Mouse (Mus musculus) cerebellum, adult 9-11 months (tissue): ENCODE measurements around the gene Elf1.
A peak's percentile ranks its signal among the peaks of the same experiment; 100 is the strongest.
"Not testable (repeated sequence)": the region's sequence is repeated elsewhere in the genome, so short reads cannot be mapped to it uniquely, and the experiment has no call there.

Source experiments
- DNase-seq: peaks from one replicate; pipeline ENCODE4 v3.0.0; 2022

Elf1 gene

GRCm38 (mm10) chr14:79480624-79481338 lies at the start of gene Elf1:
TSS of gene Elf1 (plus strand) at chr14:79481194.
- peak; percentile 96 for DNase-seq

DNA sequence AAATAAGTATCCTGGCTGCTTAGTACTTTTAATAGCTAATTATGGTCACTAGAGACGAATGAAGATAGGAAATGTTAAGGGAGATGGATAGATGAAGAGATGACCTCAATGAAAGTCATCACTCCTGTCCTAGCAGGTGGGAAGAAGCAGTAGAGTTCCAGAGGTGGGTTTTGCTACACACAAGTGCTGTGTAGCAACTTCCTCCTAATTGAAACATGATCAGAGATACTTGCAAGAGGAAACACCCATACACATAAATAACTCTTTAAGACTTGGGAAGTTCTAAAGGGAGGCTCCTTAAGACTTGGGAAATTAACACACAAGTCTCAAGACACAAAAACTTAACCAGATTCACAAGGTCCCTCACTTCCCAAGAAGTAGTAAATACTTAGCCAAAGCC lies 46.9 kb upstream of the Elf1 start:
- DNase-seq, result no peak

DNA sequence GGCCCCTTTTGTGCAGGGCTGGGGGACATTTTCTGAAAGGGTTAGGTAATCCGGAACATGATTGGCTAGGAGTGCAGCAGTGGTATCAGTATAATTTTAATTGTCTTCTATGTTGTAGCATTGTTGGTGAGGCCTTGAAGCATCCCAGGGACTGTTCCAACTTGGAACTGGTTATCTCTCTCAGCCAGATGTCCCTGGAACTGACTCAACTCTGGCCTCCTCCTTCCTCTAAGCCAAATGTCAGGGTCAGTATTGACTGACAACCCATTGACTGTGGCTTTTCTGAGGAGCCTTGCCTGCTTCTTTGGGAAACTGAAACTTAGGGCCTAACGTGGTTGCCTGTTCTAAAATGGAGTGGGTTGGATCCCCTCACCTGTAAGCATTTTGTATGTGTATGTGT lies 40.3 kb upstream of the Elf1 start:
- no peak for DNase-seq

- DNase-seq, result no peak
Measured at GRCm38 (mm10) chr14:79441441-79441840, 39.6 kb upstream of the Elf1 start.

DNA sequence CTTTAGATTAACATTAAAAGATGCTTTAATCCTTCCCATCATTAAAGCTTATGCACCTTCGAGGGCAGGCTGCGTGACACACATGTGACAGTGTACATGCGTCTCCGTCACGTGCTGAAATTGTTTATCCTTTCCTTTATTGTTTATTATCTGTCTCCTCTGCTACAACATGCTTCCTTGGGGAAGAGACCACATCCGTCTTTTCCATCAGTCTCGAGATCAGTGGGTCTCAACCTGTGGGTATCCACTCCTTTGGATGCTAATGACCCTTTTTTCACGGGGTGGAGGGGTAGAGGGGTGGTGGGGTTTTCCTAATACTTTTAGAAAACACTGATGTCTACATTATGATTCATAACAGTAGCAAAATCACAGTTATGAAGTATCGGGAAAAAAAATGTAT lies 36.4 kb upstream of the Elf1 start:
- no peak for DNase-seq

GRCm38 (mm10) chr14:79445055-79445620 lies 35.9 kb upstream of the Elf1 start:
- DNase-seq, result no peak

- peak; percentile 78 for DNase-seq
Measured at GRCm38 (mm10) chr14:79451681-79452590, 29.1 kb upstream of the Elf1 start, which contains the start of gene Kbtbd6. TSS of gene Kbtbd6 (plus strand) at chr14:79451835.

DNA sequence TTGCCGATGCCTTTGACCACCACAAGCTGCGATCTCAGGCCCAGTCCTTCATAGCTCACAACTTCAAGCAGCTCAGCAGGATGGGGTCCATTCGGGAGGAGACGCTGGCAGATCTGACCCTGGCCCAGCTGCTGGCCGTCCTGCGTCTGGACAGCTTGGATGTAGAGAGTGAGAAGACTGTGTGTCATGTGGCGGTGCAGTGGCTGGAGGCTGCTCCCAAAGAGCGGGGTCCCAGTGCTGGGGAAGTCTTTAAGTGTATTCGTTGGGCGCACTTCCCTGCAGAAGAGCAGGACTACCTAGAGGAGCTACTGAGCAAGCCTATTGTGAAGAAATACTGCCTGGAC lies 28.4 kb upstream of the Elf1 start:
- not testable (repeated sequence) for DNase-seq

GRCm38 (mm10) chr14:79460401-79460800 lies 20.6 kb upstream of the Elf1 start:
- DNase-seq, result no peak

GRCm38 (mm10) chr14:79460988-79461387 lies 20.0 kb upstream of the Elf1 start:
- no peak for DNase-seq

DNA sequence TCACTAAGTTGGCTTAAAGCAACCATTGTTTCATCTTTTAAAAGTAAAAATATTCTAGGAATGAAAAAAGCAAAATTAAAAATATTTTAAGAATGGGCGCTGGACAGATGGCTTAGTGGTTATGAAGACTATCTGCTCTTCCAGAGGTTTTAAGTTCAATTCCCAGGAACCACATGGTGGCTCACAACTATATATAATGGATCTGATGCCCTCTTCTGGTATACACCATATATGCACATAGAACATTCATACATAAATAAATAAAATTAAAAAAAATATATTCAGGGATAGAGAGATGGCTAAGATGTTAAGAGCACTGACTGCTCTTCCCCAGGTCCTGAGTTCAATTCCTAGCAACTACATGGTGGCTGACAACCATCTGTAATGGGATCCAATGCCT lies 15.4 kb upstream of the Elf1 start:
- no peak for DNase-seq

- no peak for DNase-seq
Measured at GRCm38 (mm10) chr14:79467621-79468020, 13.4 kb upstream of the Elf1 start.

DNA sequence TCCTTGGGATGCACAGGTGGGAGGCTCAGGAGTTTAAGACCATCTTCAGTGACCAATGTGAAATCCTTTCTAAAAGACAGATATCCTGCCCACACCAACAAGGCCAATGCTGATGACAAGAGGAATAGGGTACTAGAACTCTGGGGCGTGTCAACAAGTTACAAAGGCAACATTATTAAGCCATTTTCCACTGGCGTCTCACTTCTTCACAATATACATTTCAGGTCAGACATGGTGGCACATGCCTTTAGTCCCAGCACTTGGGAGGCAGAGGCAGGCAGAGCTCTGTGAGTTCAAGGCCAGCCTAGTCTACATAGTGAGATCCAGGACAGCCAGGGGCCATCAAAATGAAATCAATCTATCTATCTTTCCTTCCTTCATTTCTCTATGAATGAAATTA lies 7.6 kb upstream of the Elf1 start:
- DNase-seq, result no peak

GRCm38 (mm10) chr14:79481339-79482151 lies 551 bp downstream of the Elf1 start, which contains the start of gene Wbp4:
TSS of gene Wbp4 (minus strand) at chr14:79481520.
- peak; percentile 97 for DNase-seq

DNA sequence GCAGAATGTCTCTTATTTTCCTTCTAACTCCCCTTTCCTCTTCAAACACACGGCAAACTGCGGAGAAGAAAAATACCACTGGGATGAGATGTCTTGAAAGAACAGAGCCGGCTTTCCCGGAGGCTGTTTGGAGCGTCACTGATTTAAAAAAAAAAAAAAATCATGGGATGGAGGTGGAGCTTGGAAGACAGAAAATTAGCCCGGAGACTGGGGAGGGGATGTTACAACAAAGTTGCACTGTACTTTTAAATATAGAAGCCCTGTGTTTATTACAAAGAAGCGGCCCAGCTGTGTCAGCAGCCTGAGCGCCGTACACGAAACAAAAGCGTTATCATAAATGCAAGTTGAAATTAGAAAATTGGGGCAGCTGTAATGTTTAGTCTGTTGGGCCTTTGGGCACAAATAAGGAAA lies 1.3 kb downstream of the Elf1 start:
- peak; percentile 62 for DNase-seq

DNA sequence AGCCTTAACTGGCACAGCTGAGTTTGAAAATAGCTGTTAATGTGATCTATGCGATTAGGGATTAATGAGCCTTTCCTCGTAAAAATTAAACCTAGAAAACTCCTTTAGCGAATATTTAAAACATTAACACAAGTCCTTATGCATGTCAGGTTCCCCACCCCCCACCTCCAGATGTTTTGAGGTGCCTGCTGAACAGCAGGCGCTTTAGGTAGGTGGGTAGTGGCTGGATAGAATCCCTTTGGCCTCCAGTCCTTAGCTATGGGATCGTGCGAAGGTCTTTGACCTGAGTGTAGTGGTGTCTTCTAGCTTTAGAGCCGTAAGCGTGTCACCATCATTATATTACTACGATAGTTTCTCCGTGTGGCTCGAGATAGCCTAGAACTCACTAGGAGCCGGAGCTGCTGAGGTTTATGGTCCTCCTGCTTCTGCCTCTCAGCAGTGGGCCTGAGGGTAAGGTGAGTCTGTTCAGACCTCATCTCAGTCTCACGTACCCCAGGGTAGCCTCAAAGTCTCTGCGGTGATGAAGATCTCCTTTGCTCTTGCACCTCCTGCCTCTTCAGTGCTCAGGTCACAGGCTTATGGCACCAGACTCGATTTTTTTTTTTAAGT lies 1.9 kb downstream of the Elf1 start:
- peak; percentile 56 for DNase-seq

DNA sequence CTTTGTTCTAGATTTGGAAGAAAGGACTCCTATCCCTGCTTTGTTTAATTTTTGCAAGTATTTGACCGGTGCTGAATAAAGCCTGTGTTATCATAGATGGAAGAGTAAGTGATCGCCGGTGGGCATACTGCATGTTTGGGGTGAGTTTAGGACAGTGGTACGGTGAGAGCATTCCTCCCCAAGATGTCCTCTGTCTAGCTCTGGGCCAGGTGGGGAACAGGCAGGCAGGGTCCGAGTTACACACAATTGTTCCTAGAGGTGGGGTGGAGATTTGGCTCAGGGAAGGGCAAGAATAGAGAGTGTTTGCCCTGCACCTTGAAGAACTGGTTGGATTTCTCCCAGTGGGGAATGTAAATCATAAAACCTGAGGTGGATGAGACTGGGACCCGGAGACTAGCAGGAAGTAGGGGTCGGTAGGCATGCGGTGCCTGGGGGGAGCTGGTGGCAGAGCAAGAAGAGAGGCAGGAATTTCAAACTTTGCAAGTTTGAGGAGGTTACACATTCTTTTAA lies 2.7 kb downstream of the Elf1 start:
- DNase-seq, result peak; percentile 31

- DNase-seq, result peak; percentile 19
Measured at GRCm38 (mm10) chr14:79486617-79486992, 5.6 kb downstream of the Elf1 start.

GRCm38 (mm10) chr14:79486993-79487731 lies 6.2 kb downstream of the Elf1 start:
- DNase-seq, result peak; percentile 77

DNA sequence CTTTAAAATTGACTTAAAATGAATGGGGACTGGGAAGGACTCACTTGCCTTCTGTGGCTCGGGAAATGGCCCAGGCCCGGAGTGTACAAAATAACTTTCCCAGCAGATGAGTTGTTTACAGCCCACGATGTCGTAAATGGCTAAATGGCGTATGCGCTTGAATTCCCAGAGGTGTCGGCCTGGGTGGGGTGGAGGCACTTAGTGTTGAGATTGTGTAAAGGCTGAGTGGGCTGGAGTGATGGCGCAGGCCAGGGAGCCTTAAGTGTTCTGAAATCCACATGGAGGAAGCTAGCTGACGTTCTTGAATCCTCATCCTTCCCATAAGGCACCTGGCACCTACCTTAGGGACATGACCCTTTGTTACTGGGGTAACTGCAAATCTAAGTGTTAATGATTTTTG lies 7.5 kb downstream of the Elf1 start:
- peak; percentile 36 for DNase-seq

- no peak for DNase-seq
Measured at GRCm38 (mm10) chr14:79489150-79489549, 8.2 kb downstream of the Elf1 start.
